8 mouse cellular contexts compared by ENCODE assay signal in the genomic region with DNA sequence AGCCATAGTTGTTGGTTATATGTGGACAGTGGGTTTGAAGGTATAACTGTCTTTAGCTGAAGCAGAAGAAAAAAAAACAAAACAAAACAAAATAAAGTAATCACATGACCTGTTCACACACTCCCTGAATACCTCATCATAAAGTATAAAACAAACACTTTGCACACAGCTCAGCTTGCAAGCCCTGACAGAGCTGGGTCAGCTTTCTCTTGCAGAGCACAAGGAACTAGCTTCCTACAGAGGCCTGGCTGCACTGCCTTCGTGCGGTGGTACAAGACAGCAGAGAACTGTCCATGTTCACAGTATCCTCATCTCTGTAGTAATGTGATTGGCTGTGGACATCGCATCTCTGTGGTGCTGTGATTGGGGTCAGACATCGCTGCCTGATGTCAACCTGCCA. TPM values are rescaled to one million over a fixed set of nuclear protein-coding genes. Genes with fewer than 3 reads are reported as not detected.
DNase-seq lines count a peak whose midpoint lies in the region; ATAC-seq and TF ChIP-seq lines count a peak whose summit lies in the region.
"Not testable (repeated sequence)": the region's sequence is repeated elsewhere in the genome, so short reads cannot be mapped to it uniquely, and the experiment has no call there.
"Had no signal": no experiment of that assay in that cellular context is flagged by ENCODE, and none has a peak within 500 bp of the region (broad histone marks: within the 10 kb centered on the region; RNA-seq: fewer than 3 reads in every experiment).

No protein-coding gene starts in this region.

- not testable (repeated sequence) for TF ChIP-seq CTCF in G1E (IDR thresholded peaks at IDR 0.05; ENCODE audit: low read depth, low read length); intestine, postnatal 0 days (IDR thresholded peaks at IDR 0.05; ENCODE audit: low read depth); stomach, postnatal 0 days (IDR thresholded peaks at IDR 0.05; ENCODE audit: low read depth)

- H3K9ac ChIP-seq in intestine, postnatal 0 days (ENCODE audit: low read depth, low read length); stomach, postnatal 0 days (ENCODE audit: low read length): not testable (repeated sequence)

- not testable (repeated sequence) for H3K36me3 ChIP-seq in G1E (replicated peaks); intestine, postnatal 0 days (ENCODE audit: control insufficient read depth, insufficient read depth); stomach, postnatal 0 days (ENCODE audit: control insufficient read depth, insufficient read depth, low read length)

- H3K27ac ChIP-seq in intestine, postnatal 0 days (ENCODE audit: low read depth, low read length); stomach, postnatal 0 days (replicated peaks): not testable (repeated sequence)

- WGBS in intestine, postnatal 0 days: 82% methylated on average over 4 of the region's 4 CpGs
- 79% methylated on average over 4 of the region's 4 CpGs for WGBS in stomach, postnatal 0 days

- H3K4me1 ChIP-seq in G1E (ENCODE audit: insufficient read depth, low read depth, low read length); intestine, postnatal 0 days (replicated peaks; ENCODE audit: control insufficient read depth, insufficient read depth, low read length); stomach, postnatal 0 days (replicated peaks; ENCODE audit: control insufficient read depth, insufficient read depth): not testable (repeated sequence)

- not testable (repeated sequence) for H3K9me3 ChIP-seq in G1E (replicated peaks); intestine, postnatal 0 days (ENCODE audit: control insufficient read depth); stomach, postnatal 0 days (ENCODE audit: control insufficient read depth, low read length)

- not testable (repeated sequence) for TF ChIP-seq EP300 in stomach, postnatal 0 days (optimal IDR thresholded peaks at IDR 0.05)

- not testable (repeated sequence) for DNase-seq in G1E (ENCODE audit: low spot score); stomach, postnatal 0 days (ENCODE audit: low spot score)
- peak; percentile 85 for DNase-seq in heart, adult 11 months
- DNase-seq in urinary bladder, postnatal 14 days (ENCODE audit: low spot score): peak; percentile 48

- 0 out of 2 replicates have a peak, but pooled peaks have one; percentile 11 for ATAC-seq in G1E (ENCODE audit: extremely low read depth, insufficient number of reproducible peaks, low FRiP score, poor library complexity, severe bottlenecking)
- ATAC-seq in intestine, postnatal 0 days: 0 out of 2 replicates have a peak, but pooled peaks have one; percentile 27
- peak; percentile 60; the same call in 1 of the 2 replicates for ATAC-seq in stomach, postnatal 0 days (ENCODE audit: low FRiP score, low TSS enrichment)

- not testable (repeated sequence) for H3K27me3 ChIP-seq in G1E (ENCODE audit: insufficient read depth, low read length); intestine, postnatal 0 days (replicated peaks; ENCODE audit: control insufficient read depth, insufficient read depth, low read length); stomach, postnatal 0 days (ENCODE audit: control insufficient read depth, insufficient read depth, low read length)

- not testable (repeated sequence) for H3K4me3 ChIP-seq in G1E (ENCODE audit: low read depth, low read length); intestine, postnatal 0 days (ENCODE audit: low read depth, low read length); stomach, postnatal 0 days (ENCODE audit: low read depth, low read length)

- H3K4me2 ChIP-seq in intestine, postnatal 0 days (replicated peaks; ENCODE audit: low read depth); stomach, postnatal 0 days (replicated peaks; ENCODE audit: low read depth): not testable (repeated sequence)

RNA-seq across cellular contexts. Expression of gene Dynlt1f, which starts 25.3 kb away (rescaled TPM):
- total RNA-seq in G1E (2014; fragmentation: Nextera tagmentation): 44.3 and 45.3 TPM in 2 replicates
- total RNA-seq in G1E (2017): 98.6 and 124 TPM in 2 replicates
- 4.2 and 5.7 TPM in 2 replicates for polyA plus RNA-seq in G1E (2012)
- polyA plus RNA-seq in intestine, postnatal 0 days (2015; fragmentation: Nextera tagmentation; extraction: Ambion mirVana): 234 and 240 TPM in 2 replicates
- polyA plus RNA-seq in stomach, postnatal 0 days (2015; fragmentation: Nextera tagmentation; extraction: Ambion mirVana): 186 and 187 TPM in 2 replicates

RNA-seq across cellular contexts. Expression of gene Sytl3, which starts 28.5 kb away (rescaled TPM):
- total RNA-seq in G1E (2014; fragmentation: Nextera tagmentation) (not detected in 2 replicates), G1E (2017) (0.58 and 1.3 TPM in 2 replicates)
- polyA plus RNA-seq in G1E (2012): not detected in 2 replicates
- polyA plus RNA-seq in intestine, postnatal 0 days (2015; fragmentation: Nextera tagmentation; extraction: Ambion mirVana): 10.7 and 11.0 TPM in 2 replicates
- 0.99 and 1.1 TPM in 2 replicates for polyA plus RNA-seq in stomach, postnatal 0 days (2015; fragmentation: Nextera tagmentation; extraction: Ambion mirVana)
- total RNA-seq: MEL had no signal
- polyA plus RNA-seq: adrenal gland, adult 2 months; Patski had no signal

RNA-seq across cellular contexts. Expression of gene Dynlt1c, which starts 28.9 kb away (rescaled TPM):
- total RNA-seq in G1E (2014; fragmentation: Nextera tagmentation) (28.3 and 36.5 TPM in 2 replicates), G1E (2017) (21.5 and 27.6 TPM in 2 replicates)
- 0.75 and 1.7 TPM in 2 replicates for polyA plus RNA-seq in G1E (2012)
- polyA plus RNA-seq in intestine, postnatal 0 days (2015; fragmentation: Nextera tagmentation; extraction: Ambion mirVana): 8.9 and 13.1 TPM in 2 replicates
- 12.6 and 15.5 TPM in 2 replicates for polyA plus RNA-seq in stomach, postnatal 0 days (2015; fragmentation: Nextera tagmentation; extraction: Ambion mirVana)

Comparison
In these comparisons a context has a peak if more than half of its experiments do, and no peak if none do; other contexts are left out.
1. RNA of gene Dynlt1f, which starts 25.3 kb away (polyA plus RNA-seq): 234 to 240 TPM in intestine, postnatal 0 days and 186 to 187 TPM in stomach, postnatal 0 days; 4.2 to 5.7 TPM in G1E; every median in the first group is over 10 times any median in the second.
2. Peak in every context shown above with its lines, with median percentiles within 50 percentile points of each other: ATAC-seq.